Mouse (Mus musculus) neural tube, embryonic 11.5 days (tissue): ENCODE data around the gene Ralbp1. TPM values are rescaled to one million over a fixed set of nuclear protein-coding genes. Genes with fewer than 3 reads are reported as not detected.

Source experiments
- ATAC-seq: fragments of 200-750 bp; cut with Nextera tagmentation; 2 replicates; pipeline ENCODE4 v1.8.0; 2017; ENCODE audit warnings: moderate number of reproducible peaks, mild to moderate bottlenecking, moderate TSS enrichment, moderate library complexity; ENCODE audit not compliant: insufficient read depth, low FRiP score, low TSS enrichment
- DNase-seq: peaks from one replicate; pipeline ENCODE4 v3.0.0-alpha.2; 2015; ENCODE audit warnings: low spot score
- H3K27ac ChIP-seq: fragments of 300-500 bp; sonication (generic); 2 replicates; pipeline ENCODE4 v1.5.1; 2014; ENCODE audit warnings: low read depth, mild to moderate bottlenecking, low read length
- H3K27me3 ChIP-seq: fragments of 300-500 bp; sonication (generic); 2 replicates; pipeline ENCODE4 v1.6.1; 2014; ENCODE audit warnings: mild to moderate bottlenecking, low read length, mixed read lengths; ENCODE audit not compliant: control insufficient read depth, insufficient read depth
- H3K36me3 ChIP-seq: fragments of 300-500 bp; sonication (generic); 2 replicates; pipeline ENCODE4 v1.6.1; 2014; ENCODE audit warnings: mild to moderate bottlenecking, low read length, moderate library complexity, mixed read lengths; ENCODE audit not compliant: control insufficient read depth, insufficient read depth
- H3K4me1 ChIP-seq: fragments of 300-500 bp; sonication (generic); 2 replicates; pipeline ENCODE4 v1.6.1; 2014; ENCODE audit warnings: low read length, mixed read lengths; ENCODE audit not compliant: control insufficient read depth, insufficient read depth
- H3K4me2 ChIP-seq: fragments of 300-500 bp; sonication (generic); 2 replicates; pipeline ENCODE4 v1.6.1; 2014; ENCODE audit warnings: low read depth, mild to moderate bottlenecking, moderate library complexity
- H3K4me3 ChIP-seq: fragments of 300-500 bp; sonication (generic); 2 replicates; pipeline ENCODE4 v1.5.1; 2014; ENCODE audit warnings: low read depth, low read length
- H3K9ac ChIP-seq: fragments of 300-500 bp; sonication (generic); 2 replicates; pipeline ENCODE4 v1.6.1; 2014; ENCODE audit warnings: mild to moderate bottlenecking, low read length
- H3K9me3 ChIP-seq: fragments of 300-500 bp; sonication (generic); 2 replicates; pipeline ENCODE4 v1.6.1; 2016; ENCODE audit warnings: low read length; ENCODE audit not compliant: control insufficient read depth
- WGBS: fragments of 180-500 bp; shearing (Covaris S2); extraction: QIAGEN DNeasy Blood & Tissue Kit; methylation state at CpG from one replicate; pipeline ENCODE4 v1.1.7; 2014; 5-methylcytosine and 5-hydroxymethylcytosine counted together
- polyA plus RNA-seq: library from polyadenylated mRNA; unstranded; fragments of >200 nt; fragmentation: Nextera tagmentation; extraction: Ambion mirVana; gene quantifications from 2 replicates; pipeline ENCODE4 v1.2.1, GENCODE M21; 2014

Gene Ralbp1
- polyA plus RNA-seq, 1 experiment from 2014 or later: 50.1 TPM

- WGBS: 91% methylated on average over 6 of the region's 6 CpGs
- no peak for DNase-seq
- Histone ChIP-seq H3K4me3 (no peak overlapping the region), H3K36me3 (peaks cover 4% of the 10 kb centered on the region; the same call in 1 of the 2 replicates), H3K9ac (no peak overlapping the region), H3K4me1 (no peaks in the 10 kb centered on the region), H3K4me2 (no peak overlapping the region), H3K9me3 (no peaks in the 10 kb centered on the region), H3K27me3 (no peaks in the 10 kb centered on the region), H3K27ac (no peak overlapping the region)
- no peak for ATAC-seq
Measured at GRCm38 (mm10) chr17:65853326-65853725, 32.3 kb downstream of the Ralbp1 start.

- Histone ChIP-seq H3K4me2 (no peak overlapping the region), H3K4me3 (no peak overlapping the region), H3K36me3 (peaks cover 4% of the 10 kb centered on the region; the same call in 1 of the 2 replicates), H3K9me3 (no peaks in the 10 kb centered on the region), H3K4me1 (no peaks in the 10 kb centered on the region), H3K27ac (no peak overlapping the region), H3K9ac (no peak overlapping the region), H3K27me3 (no peaks in the 10 kb centered on the region)
- DNase-seq (no peak), ATAC-seq (no peak)
- WGBS: 91% methylated on average over 6 of the region's 6 CpGs
Measured at GRCm38 (mm10) chr17:65851749-65852148, 33.8 kb downstream of the Ralbp1 start.

GRCm38 (mm10) chr17:65850487-65850886, 35.1 kb downstream of the Ralbp1 start:
- 91% methylated on average over 17 of the region's 17 CpGs for WGBS
- ATAC-seq (no peak), DNase-seq (no peak)
- no peaks in the 10 kb centered on the region for H3K27me3 ChIP-seq
- H3K9me3 ChIP-seq: no peaks in the 10 kb centered on the region
- H3K27ac ChIP-seq: no peak overlapping the region
- H3K36me3 ChIP-seq: peaks cover 4% of the 10 kb centered on the region; the same call in 1 of the 2 replicates
- H3K4me1 ChIP-seq: no peaks in the 10 kb centered on the region
- no peak overlapping the region for H3K4me2 ChIP-seq
- H3K4me3 ChIP-seq: no peak overlapping the region
- no peak overlapping the region for H3K9ac ChIP-seq

- H3K9ac ChIP-seq: no peak overlapping the region
- H3K36me3 ChIP-seq: peaks cover 4% of the 10 kb centered on the region; the same call in 1 of the 2 replicates
- no peak overlapping the region for H3K4me3 ChIP-seq
- H3K4me2 ChIP-seq: no peak overlapping the region
- no peaks in the 10 kb centered on the region for H3K27me3 ChIP-seq
- no peaks in the 10 kb centered on the region for H3K9me3 ChIP-seq
- ATAC-seq: no peak
- H3K4me1 ChIP-seq: no peaks in the 10 kb centered on the region
- 83% methylated on average over 11 of the region's 11 CpGs for WGBS
- no peak overlapping the region for H3K27ac ChIP-seq
- DNase-seq: no peak
Measured at GRCm38 (mm10) chr17:65847694-65848449, 37.7 kb downstream of the Ralbp1 start.

GRCm38 (mm10) chr17:65845423-65845822, 40.2 kb downstream of the Ralbp1 start:
- ATAC-seq (no peak), DNase-seq (no peak)
- Histone ChIP-seq H3K4me3 (no peak overlapping the region), H3K4me2 (no peak overlapping the region), H3K4me1 (no peaks in the 10 kb centered on the region), H3K27ac (no peak overlapping the region), H3K9me3 (no peaks in the 10 kb centered on the region), H3K9ac (no peak overlapping the region), H3K36me3 (peaks cover 12% of the 10 kb centered on the region), H3K27me3 (no peaks in the 10 kb centered on the region)
- 88% methylated on average over 6 of the region's 6 CpGs for WGBS

- Histone ChIP-seq H3K9ac (no peak overlapping the region), H3K4me2 (no peak overlapping the region), H3K27me3 (no peaks in the 10 kb centered on the region), H3K36me3 (peaks cover 19% of the 10 kb centered on the region), H3K4me3 (no peak overlapping the region), H3K4me1 (no peaks in the 10 kb centered on the region), H3K9me3 (no peaks in the 10 kb centered on the region), H3K27ac (no peak overlapping the region)
- DNase-seq: no peak
- 93% methylated on average over 10 of the region's 10 CpGs for WGBS
- ATAC-seq: no peak
Measured at GRCm38 (mm10) chr17:65842669-65843381, 42.8 kb downstream of the Ralbp1 start.

GRCm38 (mm10) chr17:65839541-65840256, 45.9 kb downstream of the Ralbp1 start:
- Histone ChIP-seq H3K4me3 (no peak overlapping the region), H3K4me2 (no peak overlapping the region), H3K36me3 (peaks cover 27% of the 10 kb centered on the region), H3K9me3 (no peaks in the 10 kb centered on the region), H3K27ac (no peak overlapping the region), H3K4me1 (no peaks in the 10 kb centered on the region), H3K9ac (no peak overlapping the region), H3K27me3 (no peaks in the 10 kb centered on the region)
- DNase-seq (no peak), ATAC-seq (no peak)
- 91% methylated on average over 7 of the region's 7 CpGs for WGBS

GRCm38 (mm10) chr17:65836746-65837145, 48.9 kb downstream of the Ralbp1 start:
- 89% methylated on average over 3 of the region's 3 CpGs for WGBS
- Histone ChIP-seq H3K36me3 (peaks cover 25% of the 10 kb centered on the region), H3K4me3 (no peak overlapping the region)

More at GRCm38 (mm10) chr17:65836746-65837145, 48.9 kb downstream of the Ralbp1 start:
- ATAC-seq (no peak), DNase-seq (no peak)
- no peaks in the 10 kb centered on the region for H3K27me3 ChIP-seq
- no peaks in the 10 kb centered on the region for H3K9me3 ChIP-seq
- H3K4me1 ChIP-seq: no peaks in the 10 kb centered on the region
- no peak overlapping the region for H3K9ac ChIP-seq
- no peak overlapping the region for H3K27ac ChIP-seq
- H3K4me2 ChIP-seq: no peak overlapping the region
